Mouse (Mus musculus): ENCODE measurements around the gene Nat8f5. TPM values are rescaled to one million over a fixed set of nuclear protein-coding genes. Genes with fewer than 3 reads are reported as not detected.
"Not testable (repeated sequence)": the region's sequence is repeated elsewhere in the genome, so short reads cannot be mapped to it uniquely, and the experiment has no call there.

The Nat8f5 gene
- under 1 TPM in 1 of 2 experiments, not detected in 1; 0.35 TPM for total RNA-seq (2021)
- long read RNA-seq, experiment 1: 0 reads
- long read RNA-seq, experiment 2: 0 reads

- no peak for DNase-seq
- intact Hi-C loops (cut with DNase I; ENCODE audit: low total_unique reads): no loop called here
These were observed at the start of gene Nat8f5, which contains the start of gene Nat8f6 for GRCm38 (mm10) chr6:85820837-85821236. Gene Nat8f5 (minus strand): TSS chr6:85820972. Gene Nat8f6 (minus strand): TSS chr6:85820954.

- DNase-seq: not testable (repeated sequence)
These were observed 48.2 kb upstream of the Nat8f5 start, which contains the start of gene Nat8f2 for GRCm38 (mm10) chr6:85869006-85869405. Gene Nat8f2 (minus strand): TSS chr6:85869158.

GRCm38 (mm10) chr6:85867726-85868690 lies 47.2 kb upstream of the Nat8f5 start:
- intact Hi-C loops (cut with DNase I; ENCODE audit: low total_unique reads): no loop called here

More at GRCm38 (mm10) chr6:85869006-85869405, 48.2 kb upstream of the Nat8f5 start, which contains the start of gene Nat8f2:
- intact Hi-C loops (cut with DNase I; ENCODE audit: low total_unique reads): not testable (repeated sequence)

GRCm38 (mm10) chr6:85866995-85867394 lies 46.2 kb upstream of the Nat8f5 start:
- intact Hi-C loops (cut with DNase I; ENCODE audit: low total_unique reads): not testable (repeated sequence)

More at GRCm38 (mm10) chr6:85867726-85868690, 47.2 kb upstream of the Nat8f5 start:
- DNase-seq: no peak

GRCm38 (mm10) chr6:85866166-85866565 lies 45.4 kb upstream of the Nat8f5 start:
- intact Hi-C loops (cut with DNase I; ENCODE audit: low total_unique reads): not testable (repeated sequence)
- peak; percentile 13 for DNase-seq

More at GRCm38 (mm10) chr6:85866995-85867394, 46.2 kb upstream of the Nat8f5 start:
- not testable (repeated sequence) for DNase-seq

- DNase-seq: peak; percentile 7
These were observed 44.3 kb upstream of the Nat8f5 start for GRCm38 (mm10) chr6:85864900-85865639.

GRCm38 (mm10) chr6:85863840-85864239 lies 43.1 kb upstream of the Nat8f5 start:
- no peak for DNase-seq
- intact Hi-C loops (cut with DNase I; ENCODE audit: low total_unique reads): no loop called here

More at GRCm38 (mm10) chr6:85864900-85865639, 44.3 kb upstream of the Nat8f5 start:
- intact Hi-C loops (cut with DNase I; ENCODE audit: low total_unique reads): not testable (repeated sequence)

GRCm38 (mm10) chr6:85863136-85863535 lies 42.4 kb upstream of the Nat8f5 start:
- DNase-seq: no peak
- intact Hi-C loops (cut with DNase I; ENCODE audit: low total_unique reads): no loop called here

GRCm38 (mm10) chr6:85862565-85862964 lies 41.8 kb upstream of the Nat8f5 start:
- intact Hi-C loops (cut with DNase I; ENCODE audit: low total_unique reads): no loop called here
- no peak for DNase-seq

- DNase-seq: no peak
- intact Hi-C loops (cut with DNase I; ENCODE audit: low total_unique reads): no loop called here
These were observed 40.5 kb upstream of the Nat8f5 start for GRCm38 (mm10) chr6:85861247-85861646.

GRCm38 (mm10) chr6:85856194-85856678 lies 35.5 kb upstream of the Nat8f5 start:
- DNase-seq: peak; percentile 48
- intact Hi-C loops (cut with DNase I; ENCODE audit: low total_unique reads): no loop called here

GRCm38 (mm10) chr6:85853481-85853880 lies 32.7 kb upstream of the Nat8f5 start:
- DNase-seq: no peak
- intact Hi-C loops (cut with DNase I; ENCODE audit: low total_unique reads): no loop called here

- no peak for DNase-seq
- intact Hi-C loops (cut with DNase I; ENCODE audit: low total_unique reads): no loop called here
These were observed 30.4 kb upstream of the Nat8f5 start for GRCm38 (mm10) chr6:85851062-85851773.

- no peak for DNase-seq
- intact Hi-C loops (cut with DNase I; ENCODE audit: low total_unique reads): no loop called here
These were observed 28.5 kb upstream of the Nat8f5 start for GRCm38 (mm10) chr6:85849240-85849639.

GRCm38 (mm10) chr6:85848140-85848539 lies 27.4 kb upstream of the Nat8f5 start:
- intact Hi-C loops (cut with DNase I; ENCODE audit: low total_unique reads): no loop called here
- DNase-seq: no peak

- no peak for DNase-seq
- intact Hi-C loops (cut with DNase I; ENCODE audit: low total_unique reads): no loop called here
These were observed 26.1 kb upstream of the Nat8f5 start for GRCm38 (mm10) chr6:85846921-85847320.

- DNase-seq; intact Hi-C loops (cut with DNase I; ENCODE audit: low total_unique reads): not testable (repeated sequence)
These were observed 23.1 kb upstream of the Nat8f5 start for GRCm38 (mm10) chr6:85843677-85844458.

GRCm38 (mm10) chr6:85839982-85840381 lies 19.2 kb upstream of the Nat8f5 start:
- intact Hi-C loops (cut with DNase I; ENCODE audit: low total_unique reads): loop anchor here (5.0 kb wide), 1 partner anchor 162 kb away; no protein-coding TSS in a partner anchor
- peak; percentile 23 for DNase-seq
